8 mouse cellular contexts compared by ENCODE assay signal in genomic region chr12:8313773-8314172, GRCm38 (mm10). TPM values are rescaled to one million over a fixed set of nuclear protein-coding genes. Genes with fewer than 3 reads are reported as not detected.
DNase-seq lines count a peak whose midpoint lies in the region; ATAC-seq lines count a peak whose summit lies in the region.

No protein-coding gene starts in this region.

- peak overlapping the region; percentile 93 for H3K4me2 ChIP-seq in lung, embryonic 16.5 days (ENCODE audit: low read depth, low read length)
- H3K4me2 ChIP-seq in embryonic facial prominence, embryonic 13.5 days, result peak overlapping the region; percentile 94
- H3K4me2 ChIP-seq in neural tube, embryonic 15.5 days, result peak overlapping the region; percentile 95

- 12% methylated on average over 12 of the region's 12 CpGs for WGBS in lung, embryonic 16.5 days
- WGBS in embryonic facial prominence, embryonic 13.5 days, result 19% methylated on average over 12 of the region's 12 CpGs
- 22% methylated on average over 12 of the region's 12 CpGs for WGBS in limb, embryonic 10.5 days
- 21% methylated on average over 12 of the region's 12 CpGs for WGBS in neural tube, embryonic 15.5 days

- H3K27me3 ChIP-seq in lung, embryonic 16.5 days (ENCODE audit: control insufficient read depth, insufficient read depth, low read depth, low read length), result peaks cover 12% of the 10 kb centered on the region
- peaks cover 34% of the 10 kb centered on the region for H3K27me3 ChIP-seq in embryonic facial prominence, embryonic 13.5 days
- H3K27me3 ChIP-seq in limb, embryonic 10.5 days (ENCODE audit: low read depth, poor library complexity, severe bottlenecking), result peaks cover 38% of the 10 kb centered on the region
- peaks cover 18% of the 10 kb centered on the region for H3K27me3 ChIP-seq in neural tube, embryonic 15.5 days (replicated peaks)

- H3K27ac ChIP-seq in lung, embryonic 16.5 days (ENCODE audit: low read length), result no peak overlapping the region
- H3K27ac ChIP-seq in embryonic facial prominence, embryonic 13.5 days, result no peak overlapping the region
- H3K27ac ChIP-seq in limb, embryonic 10.5 days, result peak overlapping the region; percentile 85
- no peak overlapping the region for H3K27ac ChIP-seq in neural tube, embryonic 15.5 days (replicated peaks)

- H3K36me3 ChIP-seq in lung, embryonic 16.5 days (ENCODE audit: control insufficient read depth, insufficient read depth, low read length), result no peaks in the 10 kb centered on the region; the same call in 1 of the 2 replicates
- H3K36me3 ChIP-seq in embryonic facial prominence, embryonic 13.5 days, result peaks cover 22% of the 10 kb centered on the region
- peaks cover 17% of the 10 kb centered on the region for H3K36me3 ChIP-seq in limb, embryonic 10.5 days
- peaks cover 13% of the 10 kb centered on the region for H3K36me3 ChIP-seq in neural tube, embryonic 15.5 days

- H3K4me1 ChIP-seq in lung, embryonic 16.5 days (replicated peaks; ENCODE audit: control insufficient read depth, insufficient read depth, low read length), result peaks cover 6% of the 10 kb centered on the region
- peaks cover 33% of the 10 kb centered on the region for H3K4me1 ChIP-seq in embryonic facial prominence, embryonic 13.5 days
- H3K4me1 ChIP-seq in limb, embryonic 10.5 days, result peaks cover 29% of the 10 kb centered on the region
- H3K4me1 ChIP-seq in neural tube, embryonic 15.5 days, result peaks cover 21% of the 10 kb centered on the region

- peak overlapping the region; percentile 86 for H3K9ac ChIP-seq in lung, embryonic 16.5 days (ENCODE audit: low read length)
- peak overlapping the region; percentile 78 for H3K9ac ChIP-seq in embryonic facial prominence, embryonic 13.5 days
- peak overlapping the region; percentile 65 for H3K9ac ChIP-seq in neural tube, embryonic 15.5 days (replicated peaks)

- peak; percentile 50 for ATAC-seq in lung, embryonic 16.5 days (ENCODE audit: low read depth)
- ATAC-seq in embryonic facial prominence, embryonic 13.5 days (ENCODE audit: insufficient number of reproducible peaks, insufficient read depth, low FRiP score, low TSS enrichment, low read depth), result peak; percentile 4; the same call in 1 of the 2 replicates
- peak; percentile 42 for ATAC-seq in neural tube, embryonic 15.5 days (ENCODE audit: low FRiP score)

- no peaks in the 10 kb centered on the region for H3K9me3 ChIP-seq in lung, embryonic 16.5 days (ENCODE audit: control insufficient read depth, low read length)
- H3K9me3 ChIP-seq in embryonic facial prominence, embryonic 13.5 days, result no peaks in the 10 kb centered on the region
- no peaks in the 10 kb centered on the region for H3K9me3 ChIP-seq in limb, embryonic 10.5 days (replicated peaks)
- H3K9me3 ChIP-seq in neural tube, embryonic 15.5 days (replicated peaks), result no peaks in the 10 kb centered on the region

- H3K4me3 ChIP-seq in lung, embryonic 16.5 days (ENCODE audit: low read length), result peak overlapping the region; percentile 79
- peak overlapping the region; percentile 73 for H3K4me3 ChIP-seq in embryonic facial prominence, embryonic 13.5 days
- peak overlapping the region; percentile 77 for H3K4me3 ChIP-seq in limb, embryonic 10.5 days
- H3K4me3 ChIP-seq in neural tube, embryonic 15.5 days (replicated peaks), result peak overlapping the region; percentile 75

- no peak for DNase-seq in lung, postnatal 10 days
- no peak for DNase-seq in limb, embryonic 10.5 days (ENCODE audit: low spot score)
- no peak for DNase-seq in thymus, postnatal 14 days
- no peak for DNase-seq in urinary bladder, postnatal 36 days (ENCODE audit: low spot score in 2 of 2)
- no peak for DNase-seq in spleen, postnatal 4 days (ENCODE audit: low spot score in 2 of 2)

RNA-seq across cellular contexts. Expression of gene Hs1bp3, which starts 0.5 kb away (rescaled TPM):
- 16.4 and 16.9 TPM in 2 replicates for polyA plus RNA-seq in lung, embryonic 16.5 days (2015; fragmentation: Nextera tagmentation; extraction: Ambion mirVana)
- polyA plus RNA-seq in embryonic facial prominence, embryonic 13.5 days (2015; fragmentation: Nextera tagmentation; extraction: Ambion mirVana), result 19.0 and 19.2 TPM in 2 replicates
- 18.4 and 19.5 TPM in 2 replicates for polyA plus RNA-seq in limb, embryonic 10.5 days (2016; fragmentation: Nextera tagmentation; extraction: Ambion mirVana)
- 8.0 and 10.3 TPM in 2 replicates for polyA plus RNA-seq in neural tube, embryonic 15.5 days (2015; fragmentation: Nextera tagmentation; extraction: Ambion mirVana)

RNA-seq across cellular contexts. Expression of gene Gdf7, which starts 12.0 kb away (rescaled TPM):
- not detected in 2 replicates for polyA plus RNA-seq in lung, embryonic 16.5 days (2015; fragmentation: Nextera tagmentation; extraction: Ambion mirVana)
- polyA plus RNA-seq in embryonic facial prominence, embryonic 13.5 days (2015; fragmentation: Nextera tagmentation; extraction: Ambion mirVana), result 1.6 and 2.1 TPM in 2 replicates
- polyA plus RNA-seq in limb, embryonic 10.5 days (2016; fragmentation: Nextera tagmentation; extraction: Ambion mirVana), result 0.13 and 0.14 TPM in 2 replicates
- polyA plus RNA-seq in neural tube, embryonic 15.5 days (2015; fragmentation: Nextera tagmentation; extraction: Ambion mirVana), result 0.14 TPM in 1 of 2 replicates, not detected in the other
